Mouse (Mus musculus): Measurements from ENCODE around the gene Uvrag.

The Uvrag gene

DNA sequence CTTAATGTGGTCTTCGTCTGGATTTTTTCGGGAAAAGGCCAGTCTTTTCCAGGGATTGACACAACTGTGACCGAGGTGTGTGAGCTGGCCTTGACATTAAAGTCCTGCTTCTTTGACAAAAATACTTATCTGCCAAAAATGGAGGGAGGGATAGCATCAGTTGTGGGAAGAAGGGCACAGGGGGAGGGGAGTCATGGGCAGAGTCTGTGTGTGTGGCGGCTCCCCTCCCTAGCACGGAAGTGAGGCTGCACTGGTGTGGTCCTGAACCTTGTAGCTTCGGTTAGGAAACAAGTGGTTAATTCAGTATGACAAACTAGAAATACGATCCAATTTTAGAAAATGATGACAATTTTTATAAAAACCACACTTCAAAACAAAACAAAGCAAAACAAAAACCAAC lies 202.3 kb downstream of the Uvrag start:
- DNase-seq (ENCODE audit: extremely low read depth, low read depth): no peak

DNA sequence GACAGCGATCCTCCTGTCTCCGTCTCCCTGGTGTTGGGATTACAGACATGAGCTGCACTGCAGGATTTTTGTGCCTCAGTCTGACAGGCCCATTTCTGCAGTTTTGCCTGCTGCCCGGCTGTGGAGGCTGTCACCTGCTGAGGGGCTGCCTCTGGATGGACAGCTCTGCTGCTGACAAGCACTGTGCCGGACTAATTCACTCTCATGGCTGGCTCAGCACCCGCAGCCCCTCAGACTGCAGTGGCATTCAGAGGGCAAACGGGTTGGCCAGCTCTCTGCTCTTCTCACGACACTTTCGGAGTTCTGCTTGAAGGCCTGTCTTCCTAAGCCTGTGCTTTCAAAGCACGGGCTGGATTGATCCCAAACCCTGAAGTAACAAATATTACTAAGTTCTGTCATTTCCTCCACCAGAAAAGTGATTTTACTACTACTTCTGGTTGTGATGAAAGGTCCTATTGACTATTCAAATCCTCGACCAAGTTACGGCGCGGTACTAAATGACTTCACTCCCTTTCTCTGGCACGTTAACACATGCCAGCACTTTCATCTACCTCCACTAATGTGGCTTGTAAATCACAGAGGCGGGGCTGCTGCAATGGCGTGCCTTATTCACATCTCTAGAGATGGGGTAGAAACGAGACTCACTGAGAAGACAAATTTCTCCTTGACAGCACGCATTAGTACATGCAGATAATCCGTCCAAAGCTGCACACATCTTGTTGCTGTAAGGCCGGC lies 203.7 kb downstream of the Uvrag start:
- DNase-seq (ENCODE audit: extremely low read depth, low read depth): no peak

DNA sequence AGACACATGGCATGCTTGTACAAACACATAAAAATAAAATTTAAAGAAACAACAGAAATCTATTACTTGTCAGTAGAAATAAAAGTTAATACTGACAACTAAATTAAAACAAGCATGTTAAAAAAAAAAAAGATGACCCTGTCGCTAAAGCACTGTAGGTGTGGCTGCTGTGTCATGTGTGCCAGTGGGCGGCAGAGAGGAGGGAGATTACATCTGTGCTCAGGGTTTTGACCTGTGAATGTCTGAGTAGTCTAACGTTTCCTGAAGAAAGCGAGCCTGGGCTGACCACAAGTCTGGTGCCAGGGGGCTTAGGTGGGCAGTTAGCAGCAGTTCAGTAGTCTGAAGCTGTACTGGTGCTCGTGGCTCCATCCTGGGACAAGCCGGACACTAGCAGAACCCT lies 205.2 kb downstream of the Uvrag start:
- no peak for DNase-seq (ENCODE audit: extremely low read depth, low read depth)

DNA sequence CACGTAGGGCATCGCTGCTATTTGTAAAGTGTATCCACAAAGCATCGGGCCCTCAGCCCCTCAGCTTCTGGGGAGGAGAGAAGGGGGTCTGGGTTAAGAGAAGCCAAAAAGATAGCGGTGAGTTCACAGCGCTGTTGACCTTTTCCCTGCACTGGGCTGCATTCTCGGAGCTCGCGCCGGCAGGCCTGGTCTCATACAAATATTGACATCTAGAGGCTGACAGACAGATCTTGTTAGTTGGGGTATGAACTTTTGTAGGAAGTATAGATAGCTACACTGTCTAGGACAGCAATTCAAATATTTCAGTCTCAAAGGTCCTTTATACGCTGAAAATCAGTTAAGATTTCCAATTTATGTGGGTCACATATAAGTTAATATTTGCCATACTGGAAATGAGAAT lies 205.7 kb downstream of the Uvrag start:
- no peak for DNase-seq (ENCODE audit: extremely low read depth, low read depth)

DNA sequence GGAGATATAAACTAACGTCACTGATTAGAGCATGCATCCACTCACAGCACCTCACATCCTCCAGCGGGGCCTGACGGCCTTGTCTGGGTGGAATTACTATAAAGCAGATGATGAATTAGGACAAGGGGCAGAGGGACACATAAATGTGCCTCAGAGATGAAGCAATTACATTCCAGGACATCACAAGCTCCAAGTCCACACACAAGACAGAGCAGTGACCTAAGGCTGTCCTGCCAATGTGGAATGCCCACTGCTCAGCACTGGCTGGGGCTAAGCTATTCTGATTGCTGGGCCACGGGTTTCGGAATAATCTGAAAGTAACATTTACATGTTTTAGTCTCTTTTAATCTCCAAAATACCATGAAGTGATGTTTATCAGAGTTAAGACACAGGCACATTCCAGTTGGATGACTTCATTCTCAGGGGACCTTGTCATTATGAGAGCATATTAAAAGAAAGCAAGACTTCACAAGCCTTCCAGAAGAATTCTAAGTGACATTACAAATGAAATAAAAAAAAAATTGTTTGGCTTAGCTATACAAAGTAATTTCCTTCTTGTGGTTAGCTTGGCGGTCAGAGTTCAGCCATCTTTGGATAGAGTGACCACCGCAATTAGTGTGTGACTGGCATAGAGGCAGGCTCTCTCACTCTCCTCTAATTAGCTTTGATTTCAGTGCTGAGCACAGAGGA lies 212.5 kb downstream of the Uvrag start:
- no peak for DNase-seq (ENCODE audit: extremely low read depth, low read depth)

DNA sequence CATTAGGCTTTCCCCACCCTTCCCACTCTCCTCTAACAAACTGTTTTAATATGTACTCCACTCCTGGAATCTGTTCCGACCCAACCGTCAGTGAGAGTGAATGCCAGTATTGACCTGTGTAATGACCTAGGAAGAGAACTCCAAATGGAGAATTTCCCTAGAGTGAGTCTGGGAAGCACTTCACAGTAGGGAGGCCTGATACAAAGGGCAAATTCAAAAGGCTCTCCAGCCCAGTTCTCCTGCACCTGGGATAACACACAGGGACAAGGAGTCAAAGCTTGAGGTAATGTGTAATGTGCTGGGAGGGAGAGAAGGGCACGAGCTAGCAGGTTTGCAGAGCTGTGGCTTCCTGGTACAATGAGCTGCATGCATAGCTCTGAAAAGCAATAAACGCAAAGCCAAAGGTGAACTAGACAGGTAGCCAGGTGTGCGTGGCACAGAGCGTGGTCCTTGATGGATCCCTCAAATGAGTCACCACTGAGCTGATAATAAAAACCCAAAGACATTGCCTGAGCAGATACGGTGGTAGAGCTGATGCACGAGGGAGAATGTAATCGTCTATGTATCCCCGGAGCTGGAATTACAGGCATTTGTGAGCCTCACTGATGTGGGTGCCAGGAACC lies 213.9 kb downstream of the Uvrag start:
- no peak for DNase-seq (ENCODE audit: extremely low read depth, low read depth)

DNA sequence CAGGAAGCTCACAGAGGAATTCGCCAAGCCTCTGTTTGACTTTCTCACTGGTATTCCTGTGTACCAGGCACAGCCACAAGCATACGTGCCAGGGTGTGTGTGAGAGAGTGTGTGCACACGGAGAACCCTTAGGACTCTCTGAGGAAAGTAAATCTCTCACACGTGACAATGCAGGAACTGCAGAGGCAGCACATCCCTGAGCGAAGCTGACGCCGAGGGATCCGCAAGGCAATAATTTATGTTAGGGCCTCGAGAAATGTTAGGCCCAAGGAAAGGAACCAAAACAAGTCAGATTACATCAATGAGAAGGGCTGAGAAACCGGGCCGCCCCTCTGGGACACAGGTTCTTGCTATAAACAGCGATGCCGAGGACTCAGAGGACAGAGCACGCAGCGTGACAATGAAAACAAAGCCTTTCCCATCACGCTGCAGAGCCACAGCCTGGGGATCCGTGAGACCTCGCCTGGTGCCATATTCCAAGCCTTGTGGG lies 216.5 kb downstream of the Uvrag start:
- DNase-seq (ENCODE audit: extremely low read depth, low read depth): no peak

DNA sequence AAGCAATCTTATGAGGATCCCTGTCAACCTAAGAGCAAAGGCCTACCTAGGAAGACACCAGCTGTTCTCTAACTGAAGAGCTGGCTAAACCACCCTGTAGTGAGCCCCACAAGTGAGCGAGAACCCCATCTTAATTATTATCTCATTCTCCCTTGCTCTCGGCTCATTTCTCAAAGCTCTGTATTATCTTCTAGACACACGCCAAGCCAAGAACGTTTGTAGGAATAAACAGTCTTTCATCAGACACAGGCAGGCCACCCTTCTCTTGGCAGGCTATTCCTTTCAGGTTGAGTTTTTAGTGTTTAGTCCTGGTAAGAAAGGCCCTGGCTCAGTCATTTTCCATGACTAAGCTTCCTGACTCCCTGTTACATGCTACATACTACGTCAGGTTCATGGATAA lies 218.0 kb downstream of the Uvrag start:
- no peak for DNase-seq (ENCODE audit: extremely low read depth, low read depth)

DNA sequence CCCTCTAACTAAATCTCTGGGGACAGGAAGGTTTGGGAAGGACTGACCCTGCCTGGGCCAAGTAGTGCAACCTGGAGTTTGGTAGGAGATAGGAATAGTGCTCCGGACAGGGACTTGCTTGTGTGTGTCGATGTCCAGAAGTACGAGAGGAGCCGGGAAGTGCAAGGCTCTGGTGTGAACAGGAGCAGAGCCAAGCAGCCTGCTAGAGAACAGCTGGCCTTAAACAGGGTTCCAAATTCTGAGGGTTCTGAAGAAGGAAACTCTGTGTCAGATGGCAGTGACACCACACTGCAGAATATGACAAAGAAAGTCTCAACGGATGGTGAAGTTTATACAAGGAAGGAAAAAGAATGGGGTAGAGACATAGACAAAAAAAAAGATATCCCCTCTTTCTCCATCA lies 223.5 kb downstream of the Uvrag start:
- no peak for DNase-seq (ENCODE audit: extremely low read depth, low read depth)

DNA sequence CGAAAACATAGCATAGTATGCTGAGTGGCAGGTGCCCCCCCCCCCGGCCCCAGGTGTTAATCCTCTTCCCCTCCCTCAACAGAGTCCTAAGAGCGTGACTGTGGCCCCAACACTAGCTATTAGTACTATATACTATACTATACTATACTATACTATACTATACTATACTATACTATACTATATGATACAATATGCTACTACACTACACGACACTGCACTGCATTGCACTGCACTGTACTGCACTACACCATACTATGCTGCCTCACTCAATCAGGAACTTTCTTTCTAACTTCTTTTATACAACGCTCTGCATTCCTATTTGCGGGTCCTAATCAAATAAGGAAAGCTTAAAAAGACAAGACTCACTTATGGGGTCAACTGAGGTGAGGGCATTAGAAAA lies 224.4 kb downstream of the Uvrag start:
- no peak for DNase-seq (ENCODE audit: extremely low read depth, low read depth)

DNA sequence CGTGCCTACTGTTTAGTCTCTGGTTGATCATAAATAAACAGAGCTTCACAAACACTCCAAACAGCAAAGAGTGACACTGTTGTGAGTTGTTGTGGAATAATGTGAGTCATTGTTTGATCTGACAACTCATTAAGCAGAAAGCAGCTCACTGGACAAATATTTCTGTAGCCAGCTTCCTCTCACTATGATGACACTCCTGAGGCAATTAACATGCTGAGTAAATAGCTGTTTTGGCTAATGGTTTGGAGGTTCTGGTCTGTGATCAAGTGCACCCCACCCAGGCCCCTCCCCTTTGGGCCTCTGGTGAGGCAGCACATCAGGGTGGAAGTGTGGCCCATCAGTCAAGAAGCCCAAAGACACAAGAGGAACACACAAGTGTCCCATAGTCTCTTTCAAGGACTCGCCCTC lies 228.0 kb downstream of the Uvrag start:
- DNase-seq (ENCODE audit: extremely low read depth, low read depth): no peak

DNA sequence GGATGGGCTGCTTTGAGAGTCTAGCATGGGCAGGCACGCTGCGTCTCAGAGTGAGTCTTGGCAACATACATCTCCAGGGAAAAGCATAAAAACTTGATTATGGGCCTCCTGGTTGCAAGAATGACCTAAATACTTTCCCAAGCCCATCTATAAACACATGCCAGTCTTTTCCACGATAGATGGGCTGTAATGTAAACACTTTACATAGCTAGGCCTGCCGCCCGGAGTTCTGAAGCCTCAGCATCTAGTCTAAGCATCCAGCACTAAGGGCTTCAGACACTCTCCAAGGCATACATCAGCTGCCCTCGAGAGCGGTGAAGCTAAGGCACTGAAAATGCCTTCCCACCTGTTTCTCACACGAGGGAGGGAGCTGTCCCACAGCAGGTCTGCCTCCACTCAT lies 229.7 kb downstream of the Uvrag start:
- no peak for DNase-seq (ENCODE audit: extremely low read depth, low read depth)

DNA sequence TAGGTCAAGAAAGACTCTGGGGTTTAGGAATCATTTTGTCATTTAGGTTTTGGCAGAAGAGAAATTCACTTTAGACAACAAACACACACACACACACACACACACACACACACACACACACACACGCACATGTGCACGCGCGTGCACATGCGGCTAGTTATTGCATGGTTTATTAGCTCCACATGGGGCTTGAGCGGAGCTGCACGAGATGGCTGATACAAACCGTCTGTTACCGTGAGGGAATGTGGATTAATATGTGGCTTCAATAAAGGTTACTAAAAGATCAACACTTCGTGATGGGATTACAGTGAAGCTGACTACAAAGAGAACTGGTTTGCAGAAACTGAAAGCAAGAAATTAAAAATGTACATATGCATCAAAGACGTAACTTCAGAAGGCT lies 230.2 kb downstream of the Uvrag start:
- no peak for DNase-seq (ENCODE audit: extremely low read depth, low read depth)

DNA sequence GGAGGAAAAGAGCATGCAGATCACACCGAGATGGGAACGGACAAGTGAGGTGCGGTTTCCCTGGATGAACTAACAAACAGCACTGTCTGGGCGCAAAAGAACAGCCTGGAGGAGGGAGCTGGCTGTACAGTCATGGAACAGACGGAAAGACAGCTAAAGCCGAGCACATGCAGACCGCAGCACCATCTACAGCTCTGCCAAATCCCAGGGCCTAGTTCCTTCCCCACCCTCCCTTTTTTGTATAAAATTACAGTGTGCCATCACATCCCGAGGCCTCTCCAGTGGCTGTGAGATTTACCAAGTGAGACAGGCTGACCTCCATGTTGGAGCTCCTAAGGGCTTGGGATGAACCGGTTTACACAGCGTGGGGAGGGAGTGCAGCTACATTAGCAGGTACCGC lies 230.8 kb downstream of the Uvrag start:
- no peak for DNase-seq (ENCODE audit: extremely low read depth, low read depth)

DNA sequence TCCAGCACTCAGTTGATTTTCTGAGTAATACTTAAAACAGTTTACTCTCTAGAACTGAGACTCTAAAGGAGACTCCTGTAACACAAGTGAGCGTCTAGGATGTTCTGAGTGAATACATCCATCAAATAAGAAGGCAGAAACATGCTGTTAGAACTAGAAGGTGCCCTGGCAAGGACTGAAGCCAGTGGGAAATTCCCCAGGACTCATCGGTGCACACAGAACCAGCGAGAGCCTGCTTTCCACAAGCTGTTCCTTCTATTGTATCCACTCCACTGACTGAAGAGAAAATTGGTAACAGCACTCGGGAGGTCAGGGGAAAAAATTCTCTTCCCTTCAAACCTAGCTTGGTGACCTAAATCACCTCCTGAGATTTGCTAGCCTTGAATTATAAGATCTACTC lies 233.5 kb downstream of the Uvrag start:
- DNase-seq (ENCODE audit: extremely low read depth, low read depth): no peak

DNA sequence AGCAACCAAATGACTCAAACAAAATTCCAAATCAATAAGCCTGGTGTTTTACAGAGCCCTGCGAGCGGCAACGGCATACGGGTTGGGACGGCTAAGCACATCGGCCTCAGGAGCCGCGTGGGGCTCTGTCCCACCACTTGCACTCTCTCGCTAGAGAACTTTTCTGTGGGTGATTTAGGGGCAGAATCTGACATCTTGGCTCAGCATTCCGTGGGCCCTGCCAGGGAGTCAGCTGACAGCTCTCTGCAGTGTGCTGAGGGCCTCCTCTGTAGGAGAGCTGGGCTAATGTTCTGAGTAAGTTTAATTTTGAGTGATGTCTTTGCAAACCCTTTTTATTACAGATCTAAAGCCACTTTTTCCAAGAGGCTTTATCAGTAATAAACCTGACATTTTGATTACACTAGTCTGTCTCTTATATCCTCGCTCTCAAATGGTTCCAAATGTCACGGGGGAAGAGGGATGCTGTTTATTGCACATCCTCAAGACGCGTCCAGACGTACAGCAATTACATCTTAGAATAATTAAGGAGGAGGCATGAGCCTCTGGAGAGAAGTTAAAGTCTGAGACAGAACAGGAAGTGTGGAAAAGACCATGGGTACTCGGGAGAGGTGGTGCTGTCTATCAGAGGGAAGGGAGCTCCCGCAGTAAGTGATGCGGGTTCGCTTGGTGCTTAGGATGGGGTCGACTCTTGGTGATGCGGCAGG lies 236.1 kb downstream of the Uvrag start:
- DNase-seq (ENCODE audit: extremely low read depth, low read depth): no peak

DNA sequence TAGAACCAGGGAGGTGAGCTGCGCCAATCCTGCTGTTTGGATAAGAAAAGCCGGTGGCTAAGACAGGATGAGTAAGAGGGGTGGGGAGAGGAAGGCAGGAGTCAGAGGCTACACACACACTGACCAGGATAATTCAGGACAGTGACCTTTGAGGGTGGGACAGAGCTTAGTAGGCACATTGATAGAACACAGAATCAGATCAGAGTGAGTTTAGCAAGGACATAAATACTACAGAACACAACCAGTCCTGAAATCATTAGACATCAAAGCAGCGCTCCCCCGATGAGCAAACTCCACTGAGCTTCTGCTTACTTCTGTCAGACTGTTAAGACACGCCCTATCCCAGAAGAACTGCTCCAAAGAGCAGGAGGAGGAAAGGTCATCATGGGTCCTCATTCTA lies 237.1 kb downstream of the Uvrag start:
- no peak for DNase-seq (ENCODE audit: extremely low read depth, low read depth)

DNA sequence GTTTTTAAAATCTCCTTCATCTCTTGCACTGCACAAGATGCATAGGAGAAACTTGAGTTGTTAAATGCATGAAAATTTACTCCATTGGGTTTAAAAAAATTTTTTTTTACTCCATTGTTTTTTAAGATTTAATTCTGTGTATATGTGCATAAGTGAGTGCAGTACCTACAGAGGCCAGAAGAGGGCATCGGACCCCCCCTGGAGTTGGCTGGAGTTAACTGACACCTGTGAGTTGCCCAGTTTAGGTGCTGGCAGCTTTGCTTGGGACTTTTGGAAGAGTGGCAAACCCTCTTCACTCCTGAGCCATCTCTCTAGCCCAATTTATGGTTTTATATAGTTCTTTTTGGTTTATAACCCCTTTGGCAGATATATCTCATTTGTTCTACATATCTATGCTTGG lies 239.8 kb downstream of the Uvrag start:
- DNase-seq (ENCODE audit: extremely low read depth, low read depth): no peak

DNA sequence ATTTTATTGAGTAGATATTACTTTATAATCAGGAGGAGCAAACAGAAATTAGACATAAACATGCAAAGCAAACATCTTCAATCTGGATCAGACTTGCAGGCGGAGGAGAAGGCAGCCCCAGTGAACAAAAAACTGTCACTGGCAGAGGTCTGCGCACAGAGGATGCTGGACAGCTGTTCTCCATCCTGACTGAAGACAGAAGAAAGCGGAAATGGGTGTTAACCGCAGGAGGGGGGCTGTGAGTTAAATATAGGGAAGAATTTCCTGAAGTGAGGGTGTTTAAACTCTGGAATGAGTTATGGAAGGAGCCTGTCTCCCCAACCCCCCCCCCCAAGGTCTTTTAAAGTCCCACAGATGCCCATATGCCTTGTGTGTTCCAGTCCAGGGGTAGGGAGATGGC lies 241.1 kb downstream of the Uvrag start:
- no peak for DNase-seq (ENCODE audit: extremely low read depth, low read depth)

DNA sequence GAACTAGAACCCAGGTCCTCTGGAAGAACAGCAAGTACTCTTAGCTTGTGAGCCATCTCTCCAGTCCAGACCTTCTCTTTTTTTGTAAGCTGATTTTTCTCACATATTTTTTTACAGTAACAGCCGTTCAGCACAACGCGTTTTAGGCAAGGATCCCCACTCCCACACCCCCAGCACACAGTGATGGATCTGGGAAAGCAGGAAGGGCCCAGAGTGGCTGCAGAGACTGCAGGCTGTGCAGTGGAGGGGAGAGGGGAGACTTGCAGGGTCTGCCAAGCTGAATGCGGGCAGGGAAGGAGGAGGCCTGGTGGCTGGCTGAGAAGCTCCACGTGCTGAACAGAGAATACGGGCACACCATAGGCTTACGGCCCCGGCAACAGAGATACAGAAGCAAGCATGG lies 243.6 kb downstream of the Uvrag start:
- DNase-seq (ENCODE audit: extremely low read depth, low read depth): no peak

DNA sequence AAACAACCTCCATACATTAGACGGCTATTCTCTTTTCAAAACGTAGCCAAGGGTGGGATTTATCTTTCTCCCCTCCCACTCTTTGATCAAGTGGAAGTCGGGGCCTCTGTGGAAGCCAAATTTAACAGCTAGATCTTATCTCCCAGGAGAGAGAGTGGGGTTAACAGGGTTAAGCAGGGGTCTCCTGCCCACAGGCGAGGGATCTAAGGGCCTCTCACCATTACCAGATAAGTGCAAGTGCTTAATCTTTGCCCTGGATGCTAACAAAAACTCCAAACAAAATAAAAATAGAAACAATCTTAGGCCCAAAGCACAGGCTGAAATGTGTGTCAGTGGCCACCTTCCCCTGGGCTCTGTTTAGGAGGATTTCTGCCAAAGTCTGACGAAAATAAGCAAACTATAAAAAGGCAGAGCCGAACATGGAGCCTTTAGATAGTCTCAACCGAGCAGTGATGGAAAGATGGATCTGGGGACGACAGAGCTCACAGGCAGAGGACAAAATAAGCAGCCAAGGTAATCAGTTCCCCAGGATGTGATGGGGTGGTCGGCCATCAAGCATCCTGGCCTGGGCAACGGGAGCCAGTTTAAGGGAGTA lies 245.3 kb downstream of the Uvrag start:
- no peak for DNase-seq (ENCODE audit: extremely low read depth, low read depth)

DNA sequence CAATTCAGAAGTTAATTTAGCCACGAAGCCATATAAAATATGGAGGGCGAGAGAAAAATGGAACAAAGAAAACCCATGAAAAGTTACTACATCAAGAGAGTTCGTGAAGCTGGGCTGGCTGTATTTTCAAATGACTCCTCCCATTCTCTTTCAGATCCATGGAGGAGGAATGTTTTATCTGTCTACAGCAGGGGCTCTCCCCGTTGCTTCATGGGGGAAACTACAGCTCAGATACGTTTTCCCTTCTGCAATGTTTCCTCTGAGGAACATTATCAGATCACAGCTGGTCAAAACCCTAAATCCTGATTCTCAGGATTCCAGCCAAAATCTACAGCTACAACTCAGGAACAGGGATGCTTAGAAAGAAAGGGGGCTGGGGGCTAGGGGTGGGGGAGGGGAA lies 246.2 kb downstream of the Uvrag start:
- DNase-seq (ENCODE audit: extremely low read depth, low read depth): no peak
